Mouse (Mus musculus) limb, embryonic 15.5 days (tissue): ENCODE measurements at regions not wholly inside any gene's neighbourhood (a gene's known extent, or its start where the extent isn't known, plus 50 kb on each side); places are given as distances from the start of the nearest gene placed in this dataset.
A peak's percentile ranks its signal among the peaks of the same experiment; 100 is the strongest.

Source experiments
- ATAC-seq: fragments of 200-750 bp; cut with Nextera tagmentation; 2 replicates; pipeline ENCODE4 v1.8.0; 2017; ENCODE audit warnings: low read depth, moderate TSS enrichment; ENCODE audit not compliant: insufficient number of reproducible peaks, low FRiP score, low TSS enrichment
- H3K27ac ChIP-seq: fragments of 300-500 bp; sonication (generic); 2 replicates; pipeline ENCODE4 v1.5.1; 2015; ENCODE audit warnings: moderate library complexity, mild to moderate bottlenecking, inconsistent platforms
- H3K27me3 ChIP-seq: fragments of 300-500 bp; sonication (generic); 2 replicates; pipeline ENCODE4 v1.6.1; 2015; ENCODE audit warnings: inconsistent platforms
- H3K36me3 ChIP-seq: fragments of 300-500 bp; sonication (generic); 2 replicates; pipeline ENCODE4 v1.6.1; 2015; ENCODE audit warnings: inconsistent platforms
- H3K4me1 ChIP-seq: fragments of 300-500 bp; sonication (generic); 2 replicates; pipeline ENCODE4 v1.6.1; 2015; ENCODE audit warnings: inconsistent platforms
- H3K4me2 ChIP-seq: fragments of 300-500 bp; sonication (generic); 2 replicates; pipeline ENCODE4 v1.6.1; 2015; ENCODE audit warnings: mild to moderate bottlenecking, inconsistent platforms
- H3K4me3 ChIP-seq: fragments of 300-500 bp; sonication (generic); 2 replicates; pipeline ENCODE4 v1.5.1; 2015; ENCODE audit warnings: mild to moderate bottlenecking, inconsistent platforms
- H3K9ac ChIP-seq: fragments of 300-500 bp; sonication (generic); 2 replicates; pipeline ENCODE4 v1.6.1; 2015; ENCODE audit warnings: inconsistent platforms
- H3K9me3 ChIP-seq: fragments of 300-500 bp; sonication (generic); 2 replicates; pipeline ENCODE4 v1.6.1; 2016; ENCODE audit warnings: inconsistent platforms
- WGBS: fragments of 180-500 bp; shearing (Covaris S2); methylation state at CpG from one replicate; pipeline ENCODE4 v1.1.7; 2015; 5-methylcytosine and 5-hydroxymethylcytosine counted together

DNA sequence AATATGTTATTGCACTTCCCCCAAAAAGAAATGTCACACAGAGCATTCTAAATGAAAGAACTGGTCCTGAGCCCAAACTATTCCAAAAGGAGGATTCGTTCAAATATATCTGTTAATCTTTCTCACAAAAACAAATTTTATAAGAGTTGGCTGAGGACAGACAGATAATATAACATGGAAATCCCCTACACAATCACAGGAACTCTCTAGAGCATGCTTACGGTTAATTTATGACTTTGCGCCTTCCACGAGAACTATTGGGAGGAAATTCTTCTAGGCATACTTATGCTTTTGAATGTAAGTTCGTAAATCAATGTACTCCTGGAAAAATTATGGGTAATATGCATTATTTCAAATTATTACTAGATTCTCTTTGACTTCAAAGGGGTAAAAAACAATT, 144.1 kb upstream of the Gimd1 start:
- no peaks in the 10 kb centered on the region for H3K27me3 ChIP-seq
- no peaks in the 10 kb centered on the region for H3K36me3 ChIP-seq
- H3K9ac ChIP-seq, result no peak overlapping the region
- H3K4me1 ChIP-seq, result no peaks in the 10 kb centered on the region
- H3K4me2 ChIP-seq, result no peak overlapping the region
- no peak for ATAC-seq
- 64% methylated on average over 5 of the region's 5 CpGs for WGBS
- no peak overlapping the region for H3K4me3 ChIP-seq
- H3K9me3 ChIP-seq, result no peaks in the 10 kb centered on the region
- no peak overlapping the region for H3K27ac ChIP-seq

GRCm38 (mm10) chr3:132506095-132506494, 123.5 kb upstream of the Gimd1 start:
- Histone ChIP-seq H3K4me2 (no peak overlapping the region), H3K27ac (no peak overlapping the region), H3K36me3 (no peaks in the 10 kb centered on the region), H3K27me3 (no peaks in the 10 kb centered on the region), H3K9ac (no peak overlapping the region), H3K4me1 (no peaks in the 10 kb centered on the region), H3K9me3 (no peaks in the 10 kb centered on the region), H3K4me3 (no peak overlapping the region)
- 20% methylated on average over 4 of the region's 4 CpGs for WGBS
- ATAC-seq, result no peak

- H3K4me1 ChIP-seq, result no peaks in the 10 kb centered on the region; the same call in 1 of the 2 replicates
- H3K4me2 ChIP-seq, result no peak overlapping the region
- no peaks in the 10 kb centered on the region for H3K9me3 ChIP-seq
- 55% methylated on average over 1 of the region's 1 CpGs for WGBS
- H3K4me3 ChIP-seq, result no peak overlapping the region
- no peak for ATAC-seq
- no peaks in the 10 kb centered on the region for H3K36me3 ChIP-seq
- H3K27ac ChIP-seq, result no peak overlapping the region
- no peaks in the 10 kb centered on the region for H3K27me3 ChIP-seq
- H3K9ac ChIP-seq, result no peak overlapping the region
These were observed 119.4 kb upstream of the Gimd1 start for GRCm38 (mm10) chr3:132510240-132510639.

- H3K27ac ChIP-seq, result 0 out of 2 replicates have a peak overlapping the region, but pooled peaks have one; percentile 67
- no peaks in the 10 kb centered on the region for H3K36me3 ChIP-seq
- no peaks in the 10 kb centered on the region; the same call in 1 of the 2 replicates for H3K4me1 ChIP-seq
- H3K4me3 ChIP-seq, result no peak overlapping the region
- H3K9me3 ChIP-seq, result no peaks in the 10 kb centered on the region
- H3K4me2 ChIP-seq, result no peak overlapping the region
- H3K27me3 ChIP-seq, result no peaks in the 10 kb centered on the region
- 0 out of 2 replicates have a peak, but pooled peaks have one; percentile 63 for ATAC-seq
- H3K9ac ChIP-seq, result no peak overlapping the region
- WGBS, result 24% methylated on average over 8 of the region's 8 CpGs
These were observed 117.0 kb upstream of the Gimd1 start for GRCm38 (mm10) chr3:132512526-132513102.

DNA sequence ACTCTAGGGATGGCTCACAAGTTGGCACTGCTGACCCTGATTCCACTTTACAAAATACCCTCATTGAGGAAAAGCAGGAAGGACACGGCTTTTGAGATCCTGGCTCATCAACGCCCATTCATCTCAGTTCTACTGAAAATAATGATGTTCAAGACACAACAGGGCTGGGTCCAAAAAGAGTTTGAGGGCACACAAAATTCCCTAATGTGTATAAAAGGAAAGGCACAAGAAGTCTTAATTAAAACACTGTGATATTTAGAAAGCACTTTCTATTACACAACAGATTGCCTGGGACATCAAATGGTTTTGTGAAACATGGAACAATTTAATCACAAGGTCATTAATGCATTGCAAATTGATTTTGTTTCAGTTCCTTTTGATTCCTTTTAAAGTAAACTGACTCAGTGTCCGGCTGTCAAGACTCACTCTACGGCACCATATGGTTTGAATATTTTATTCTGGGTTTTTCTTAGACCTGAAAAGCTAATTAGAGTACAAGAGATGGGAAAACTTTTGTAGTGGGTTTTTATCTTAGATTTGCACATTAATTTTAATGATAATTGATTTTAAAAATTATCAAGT, 96.2 kb upstream of the Gimd1 start:
- Histone ChIP-seq H3K4me2 (no peak overlapping the region), H3K36me3 (no peaks in the 10 kb centered on the region), H3K4me1 (no peaks in the 10 kb centered on the region), H3K27me3 (no peaks in the 10 kb centered on the region), H3K4me3 (no peak overlapping the region), H3K9me3 (no peaks in the 10 kb centered on the region), H3K9ac (no peak overlapping the region), H3K27ac (no peak overlapping the region)
- no peak for ATAC-seq
- WGBS, result 74% methylated on average over 4 of the region's 4 CpGs

DNA sequence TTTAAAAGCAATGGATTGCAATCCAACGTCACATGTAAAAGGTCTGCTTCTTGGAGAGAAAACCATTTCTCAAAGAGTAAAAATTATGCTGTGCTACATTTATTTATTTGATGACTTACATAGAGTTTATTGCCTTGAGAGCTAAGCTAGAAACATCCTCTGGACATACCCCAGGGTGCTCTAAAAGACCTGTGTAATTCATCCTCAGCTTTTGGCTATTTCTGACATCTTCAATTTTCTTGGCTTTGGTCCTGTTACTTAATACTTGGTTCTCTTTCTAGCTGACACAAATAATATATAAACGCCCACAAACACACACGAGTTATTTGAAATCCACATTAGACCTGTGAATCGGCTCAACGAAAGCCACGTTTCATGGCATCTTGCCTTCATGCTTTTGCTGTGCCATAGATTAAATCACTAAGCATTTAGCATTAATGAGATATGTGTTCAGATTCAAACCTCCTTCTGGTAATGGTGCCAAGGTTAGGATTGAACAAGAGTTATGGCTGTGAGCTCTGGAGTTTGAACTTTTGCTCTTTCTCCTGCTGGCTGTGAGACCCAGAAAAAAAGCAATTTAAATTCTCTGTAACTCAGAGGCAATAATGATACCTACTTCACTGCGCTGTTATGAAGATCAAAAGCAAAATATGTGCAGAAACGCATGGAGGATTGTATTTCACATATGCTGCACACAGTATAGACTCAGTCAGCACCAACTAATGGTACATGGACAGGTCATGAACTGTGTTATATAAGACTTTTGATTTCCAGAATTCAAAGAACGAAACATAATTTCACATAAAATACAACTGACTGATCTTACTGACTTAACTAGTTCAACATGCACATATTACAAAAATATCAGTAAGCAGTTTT, 89.6 kb upstream of the Gimd1 start:
- H3K4me3 ChIP-seq, result no peak overlapping the region
- H3K27ac ChIP-seq, result no peak overlapping the region
- peaks cover 4% of the 10 kb centered on the region; the same call in 1 of the 2 replicates for H3K4me1 ChIP-seq
- H3K9ac ChIP-seq, result no peak overlapping the region
- no peaks in the 10 kb centered on the region for H3K27me3 ChIP-seq
- no peaks in the 10 kb centered on the region for H3K9me3 ChIP-seq
- ATAC-seq, result peak; percentile 77; the same call in 1 of the 2 replicates
- H3K36me3 ChIP-seq, result no peaks in the 10 kb centered on the region
- no peak overlapping the region for H3K4me2 ChIP-seq
- 47% methylated on average over 9 of the region's 9 CpGs for WGBS

DNA sequence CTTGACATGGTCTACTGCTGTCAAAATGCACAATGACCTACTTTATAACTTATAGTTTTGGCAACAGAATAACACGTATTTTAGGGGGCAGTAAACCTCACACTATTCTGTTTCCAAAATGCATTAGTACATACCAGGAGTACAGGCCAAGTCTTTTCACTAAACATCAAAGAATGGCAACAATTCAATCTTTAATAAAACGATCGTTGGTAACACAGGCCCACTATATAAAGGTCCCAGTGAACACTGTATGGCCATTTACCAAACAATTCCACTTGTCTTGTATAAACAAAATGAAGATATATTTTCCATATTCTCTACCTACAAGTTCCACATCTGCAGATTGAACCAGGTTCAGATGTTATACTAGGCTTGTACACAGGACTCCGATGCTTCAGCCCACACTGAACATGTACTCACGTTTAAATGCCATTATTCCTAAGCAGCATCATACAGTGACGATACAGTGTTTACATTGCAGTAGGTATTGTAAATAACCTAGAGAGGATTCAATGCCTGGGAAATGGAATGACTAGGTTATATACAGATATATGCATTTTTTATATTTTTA, 78.3 kb upstream of the Gimd1 start:
- Histone ChIP-seq H3K36me3 (no peaks in the 10 kb centered on the region), H3K4me1 (peaks cover 6% of the 10 kb centered on the region; the same call in 1 of the 2 replicates), H3K9me3 (no peaks in the 10 kb centered on the region), H3K27me3 (no peaks in the 10 kb centered on the region), H3K4me2 (no peak overlapping the region), H3K9ac (no peak overlapping the region), H3K27ac (no peak overlapping the region), H3K4me3 (no peak overlapping the region)
- WGBS, result 46% methylated on average over 6 of the region's 6 CpGs
- peak; percentile 66 for ATAC-seq

GRCm38 (mm10) chr3:132565755-132566154, 63.9 kb upstream of the Gimd1 start:
- Histone ChIP-seq H3K9me3 (no peaks in the 10 kb centered on the region), H3K27ac (no peak overlapping the region), H3K4me2 (no peak overlapping the region), H3K4me1 (no peaks in the 10 kb centered on the region), H3K36me3 (no peaks in the 10 kb centered on the region), H3K4me3 (no peak overlapping the region), H3K27me3 (no peaks in the 10 kb centered on the region), H3K9ac (no peak overlapping the region)
- WGBS, result 87% methylated on average over 2 of the region's 2 CpGs
- ATAC-seq, result no peak

GRCm38 (mm10) chr3:132566301-132566700, 63.3 kb upstream of the Gimd1 start:
- H3K9me3 ChIP-seq, result no peaks in the 10 kb centered on the region
- H3K27ac ChIP-seq, result no peak overlapping the region
- H3K4me2 ChIP-seq, result no peak overlapping the region
- H3K27me3 ChIP-seq, result no peaks in the 10 kb centered on the region
- 39% methylated on average over 7 of the region's 7 CpGs for WGBS
- no peak overlapping the region for H3K9ac ChIP-seq
- no peaks in the 10 kb centered on the region for H3K4me1 ChIP-seq
- H3K36me3 ChIP-seq, result no peaks in the 10 kb centered on the region
- H3K4me3 ChIP-seq, result no peak overlapping the region
- no peak for ATAC-seq
